Mouse (Mus musculus) left cerebral cortex, postnatal 25 days (tissue): ENCODE measurements around the gene Zdhhc6. TPM values are rescaled to one million over a fixed set of nuclear protein-coding genes. Genes with fewer than 3 reads are reported as not detected.

Experiments used
- DNase-seq, 2 experiments: peaks; one replicate each; pipeline ENCODE4 v3.0.0; 2022; ENCODE audit warnings: low spot score in 2 of 2, mixed read lengths in 1 of 2
- intact Hi-C: fragments of 180-260 bp; cut with DNase I; formaldehyde crosslinking; loops from one replicate; pipeline ENCODE4 v1.15.1; 2025
- total RNA-seq, 2 experiments: library from RNA; stranded (reverse); gene quantifications; 2 replicates each; pipeline ENCODE4 v1.2.3; 2021

The Zdhhc6 gene
- total RNA-seq, 2 experiments from 2014 or later: 28.4 to 30.7 TPM

GRCm38 (mm10) chr19:55316109-55316714 is 380 bp upstream of the Zdhhc6 start, which contains the start of gene Vti1a:
Gene Vti1a (plus strand): TSS chr19:55316295.
- intact Hi-C loops: loop anchor here (10.0 kb wide), 1 partner anchor 221 kb away; no protein-coding TSS in a partner anchor
- DNase-seq: peak; percentile 89 to 92

GRCm38 (mm10) chr19:55313649-55314048 is 2.2 kb downstream of the Zdhhc6 start:
- no peak for DNase-seq
- intact Hi-C loops: loop anchor here (10.0 kb wide), 1 partner anchor 219 kb away; no protein-coding TSS in a partner anchor

- intact Hi-C loops: loop anchor here (10.0 kb wide), 1 partner anchor 217 kb away; no protein-coding TSS in a partner anchor
- no peak for DNase-seq
Observed at GRCm38 (mm10) chr19:55311874-55312273, 4.0 kb downstream of the Zdhhc6 start.

GRCm38 (mm10) chr19:55305024-55305423 is 10.8 kb downstream of the Zdhhc6 start:
- no peak for DNase-seq
- intact Hi-C loops: no loop called here

- DNase-seq: no peak
- intact Hi-C loops: no loop called here
Observed at GRCm38 (mm10) chr19:55300525-55300924, 15.3 kb downstream of the Zdhhc6 start.

GRCm38 (mm10) chr19:55299378-55299777 is 16.5 kb downstream of the Zdhhc6 start:
- intact Hi-C loops: no loop called here
- no peak for DNase-seq

- intact Hi-C loops: no loop called here
- DNase-seq: no peak
Observed at GRCm38 (mm10) chr19:55297961-55298360, 17.9 kb downstream of the Zdhhc6 start.

- no peak for DNase-seq
- intact Hi-C loops: no loop called here
Observed at GRCm38 (mm10) chr19:55297489-55297888, 18.3 kb downstream of the Zdhhc6 start.

GRCm38 (mm10) chr19:55296301-55296700 is 19.5 kb downstream of the Zdhhc6 start:
- DNase-seq: no peak
- intact Hi-C loops: no loop called here

- intact Hi-C loops: no loop called here
Observed at GRCm38 (mm10) chr19:55295556-55295955, 20.3 kb downstream of the Zdhhc6 start.

GRCm38 (mm10) chr19:55295075-55295474 is 20.8 kb downstream of the Zdhhc6 start:
- intact Hi-C loops: no loop called here
- DNase-seq: no peak

More at GRCm38 (mm10) chr19:55295556-55295955, 20.3 kb downstream of the Zdhhc6 start:
- DNase-seq: no peak

GRCm38 (mm10) chr19:55293175-55293574 is 22.7 kb downstream of the Zdhhc6 start:
- no peak for DNase-seq
- intact Hi-C loops: no loop called here

- no peak for DNase-seq
Observed at GRCm38 (mm10) chr19:55292210-55292850, 23.5 kb downstream of the Zdhhc6 start.

GRCm38 (mm10) chr19:55290621-55291270 is 25.1 kb downstream of the Zdhhc6 start:
- intact Hi-C loops: no loop called here
- DNase-seq: no peak

More at GRCm38 (mm10) chr19:55292210-55292850, 23.5 kb downstream of the Zdhhc6 start:
- intact Hi-C loops: no loop called here

- no peak for DNase-seq
- intact Hi-C loops: no loop called here
Observed at GRCm38 (mm10) chr19:55288974-55289373, 26.9 kb downstream of the Zdhhc6 start.

- no peak for DNase-seq
- intact Hi-C loops: no loop called here
Observed at GRCm38 (mm10) chr19:55286034-55286433, 29.8 kb downstream of the Zdhhc6 start.

GRCm38 (mm10) chr19:55284093-55284492 is 31.7 kb downstream of the Zdhhc6 start:
- DNase-seq: no peak
- intact Hi-C loops: no loop called here

GRCm38 (mm10) chr19:55276770-55277169 is 39.1 kb downstream of the Zdhhc6 start:
- intact Hi-C loops: no loop called here
- DNase-seq: no peak

- intact Hi-C loops: no loop called here
- no peak for DNase-seq
Observed at GRCm38 (mm10) chr19:55276100-55276499, 39.7 kb downstream of the Zdhhc6 start.

- DNase-seq: no peak
- intact Hi-C loops: no loop called here
Observed at GRCm38 (mm10) chr19:55273340-55273739, 42.5 kb downstream of the Zdhhc6 start.

GRCm38 (mm10) chr19:55271448-55271847 is 44.4 kb downstream of the Zdhhc6 start:
- intact Hi-C loops: no loop called here
- DNase-seq: no peak
